Mouse (Mus musculus): Measurements from ENCODE around the gene Wnt10b. TPM values are rescaled to one million over a fixed set of nuclear protein-coding genes. Genes with fewer than 3 reads are reported as not detected.

Gene Wnt10b
- polyA plus RNA-seq, 1 experiment from 2014 or later = not detected

GRCm38 (mm10) chr15:98797835-98798492 is 20.0 kb upstream of the Wnt10b start:
- WGBS = 5% methylated on average over 27 of the region's 28 CpGs
- no peak overlapping the region for H3K4me2 ChIP-seq
- DNase-seq = no peak
- H3K4me1 ChIP-seq (ENCODE audit: insufficient read depth) = no peaks in the 10 kb centered on the region
- no peak for ATAC-seq (ENCODE audit: insufficient read depth)
- no peaks in the 10 kb centered on the region for H3K9me3 ChIP-seq (ENCODE audit: low read depth, low read length)
- no peak for TF ChIP-seq CTCF (IDR thresholded peaks at IDR 0.05; ENCODE audit: low read depth)
- H3K4me3 ChIP-seq (ENCODE audit: low read depth, low read length) = no peak overlapping the region
- no peaks in the 10 kb centered on the region for H3K36me3 ChIP-seq (ENCODE audit: insufficient read depth)
- peaks cover 100% of the 10 kb centered on the region for H3K27me3 ChIP-seq (ENCODE audit: insufficient read depth, low read length)
- H3K27ac ChIP-seq (ENCODE audit: low read depth) = no peak overlapping the region
- H3K9ac ChIP-seq = no peak overlapping the region

DNA sequence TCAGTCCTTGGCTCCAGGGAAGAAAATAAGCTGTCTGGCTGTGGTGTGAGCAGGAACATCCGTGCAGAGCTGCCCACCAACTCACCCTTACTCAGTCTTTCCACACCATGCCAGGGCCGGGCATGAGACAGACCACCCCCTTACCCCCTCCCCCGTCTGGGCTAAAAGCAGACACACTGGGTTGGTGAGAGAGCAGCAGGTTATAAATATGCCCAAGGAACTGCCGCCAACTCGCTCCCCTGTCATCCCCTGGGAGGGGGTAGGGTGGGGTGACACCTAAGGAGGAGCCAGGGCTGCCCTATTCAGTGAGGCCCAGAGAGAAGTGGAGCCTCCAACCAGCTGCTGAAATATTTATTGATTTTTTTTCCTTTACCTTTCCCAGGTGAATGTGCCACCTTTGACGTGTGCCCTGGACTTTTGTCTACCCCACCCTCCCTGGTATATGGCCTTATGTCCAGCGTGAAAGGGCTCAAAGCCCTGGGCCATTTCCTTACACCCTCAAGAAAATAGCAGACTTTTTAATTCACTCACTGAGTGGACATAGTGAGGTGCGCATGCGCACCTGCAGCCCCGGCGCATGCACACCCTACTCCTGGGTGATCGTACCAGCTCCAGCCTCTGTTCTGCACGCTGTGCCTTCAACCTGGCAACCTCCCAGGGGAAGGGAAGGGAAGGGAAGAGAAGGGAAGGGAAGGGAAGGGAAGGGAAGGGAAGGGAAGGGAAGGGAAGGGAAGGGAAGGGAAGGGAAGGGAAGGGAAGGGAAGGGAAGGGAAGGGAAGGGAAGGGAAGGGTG is 19.0 kb upstream of the Wnt10b start:
- Histone ChIP-seq H3K9ac (no peak overlapping the region), H3K4me3 (ENCODE audit: low read depth, low read length) (no peak overlapping the region)

GRCm38 (mm10) chr15:98793141-98793698 is 15.3 kb upstream of the Wnt10b start:
- TF ChIP-seq CTCF (IDR thresholded peaks at IDR 0.05; ENCODE audit: low read depth) = no peak
- H3K9me3 ChIP-seq (ENCODE audit: low read depth, low read length) = no peaks in the 10 kb centered on the region
- peak overlapping the region; percentile 21 for H3K4me3 ChIP-seq (ENCODE audit: low read depth, low read length)
- no peak overlapping the region for H3K9ac ChIP-seq
- DNase-seq = no peak
- WGBS = 4% methylated on average over 13 of the region's 13 CpGs
- no peaks in the 10 kb centered on the region for H3K4me1 ChIP-seq (ENCODE audit: insufficient read depth)
- no peak overlapping the region for H3K27ac ChIP-seq (ENCODE audit: low read depth)
- H3K27me3 ChIP-seq (ENCODE audit: insufficient read depth, low read length) = peaks cover 100% of the 10 kb centered on the region
- no peaks in the 10 kb centered on the region for H3K36me3 ChIP-seq (ENCODE audit: insufficient read depth)
- no peak for ATAC-seq (ENCODE audit: insufficient read depth)
- no peak overlapping the region for H3K4me2 ChIP-seq

More for the DNA sequence above, 19.0 kb upstream of the Wnt10b start:
- Histone ChIP-seq H3K27me3 (ENCODE audit: insufficient read depth, low read length) (peaks cover 100% of the 10 kb centered on the region), H3K9me3 (ENCODE audit: low read depth, low read length) (no peaks in the 10 kb centered on the region), H3K4me2 (no peak overlapping the region), H3K4me1 (ENCODE audit: insufficient read depth) (no peaks in the 10 kb centered on the region), H3K27ac (ENCODE audit: low read depth) (no peak overlapping the region), H3K36me3 (ENCODE audit: insufficient read depth) (no peaks in the 10 kb centered on the region)
- WGBS = 3% methylated on average over 13 of the region's 13 CpGs
- peak; percentile 51 for DNase-seq
- no peak for TF ChIP-seq CTCF (IDR thresholded peaks at IDR 0.05; ENCODE audit: low read depth)
- no peak for ATAC-seq (ENCODE audit: insufficient read depth)

- peaks cover 100% of the 10 kb centered on the region for H3K27me3 ChIP-seq (ENCODE audit: insufficient read depth, low read length)
- H3K4me1 ChIP-seq (ENCODE audit: insufficient read depth) = no peaks in the 10 kb centered on the region
- H3K9ac ChIP-seq = no peak overlapping the region
- H3K36me3 ChIP-seq (ENCODE audit: insufficient read depth) = no peaks in the 10 kb centered on the region
- no peak overlapping the region for H3K27ac ChIP-seq (ENCODE audit: low read depth)
- H3K9me3 ChIP-seq (ENCODE audit: low read depth, low read length) = no peaks in the 10 kb centered on the region
- DNase-seq (no peak), ATAC-seq (ENCODE audit: insufficient read depth) (no peak)
- WGBS = 1% methylated on average over 75 of the region's 75 CpGs
- H3K4me2 ChIP-seq = peak overlapping the region; percentile 44; the same call in 1 of the 2 replicates
- H3K4me3 ChIP-seq (ENCODE audit: low read depth, low read length) = peak overlapping the region; percentile 21
- no peak for TF ChIP-seq CTCF (IDR thresholded peaks at IDR 0.05; ENCODE audit: low read depth)
These were observed 14.5 kb upstream of the Wnt10b start for GRCm38 (mm10) chr15:98792233-98793020.

DNA sequence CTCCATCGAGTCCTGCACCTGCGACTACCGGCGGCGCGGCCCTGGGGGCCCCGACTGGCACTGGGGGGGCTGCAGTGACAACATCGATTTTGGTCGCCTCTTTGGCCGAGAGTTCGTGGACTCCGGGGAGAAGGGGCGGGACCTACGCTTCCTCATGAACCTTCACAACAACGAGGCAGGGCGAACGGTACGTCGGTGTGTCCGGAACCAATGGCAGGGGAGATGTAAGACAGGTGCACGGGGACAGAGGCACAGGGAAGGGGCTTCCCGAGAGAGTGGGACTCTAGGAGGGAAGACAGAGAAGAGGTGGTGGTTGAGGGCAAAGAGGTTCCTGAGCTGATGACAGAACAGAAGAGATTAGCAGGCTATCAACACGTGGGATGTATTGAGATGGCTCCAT is 13.8 kb upstream of the Wnt10b start:
- Histone ChIP-seq H3K27ac (ENCODE audit: low read depth) (no peak overlapping the region), H3K9ac (no peak overlapping the region), H3K9me3 (ENCODE audit: low read depth, low read length) (no peaks in the 10 kb centered on the region), H3K36me3 (ENCODE audit: insufficient read depth) (no peaks in the 10 kb centered on the region), H3K4me3 (ENCODE audit: low read depth, low read length) (peak overlapping the region; percentile 16; the same call in 1 of the 2 replicates), H3K4me1 (ENCODE audit: insufficient read depth) (no peaks in the 10 kb centered on the region), H3K27me3 (ENCODE audit: insufficient read depth, low read length) (peaks cover 96% of the 10 kb centered on the region), H3K4me2 (no peak overlapping the region)
- under 1% methylated on average over 23 of the region's 23 CpGs for WGBS
- no peak for TF ChIP-seq CTCF (IDR thresholded peaks at IDR 0.05; ENCODE audit: low read depth)
- ATAC-seq (ENCODE audit: insufficient read depth) (no peak), DNase-seq (no peak)

GRCm38 (mm10) chr15:98791221-98791620 is 13.3 kb upstream of the Wnt10b start:
- Histone ChIP-seq H3K9ac (no peak overlapping the region), H3K4me1 (ENCODE audit: insufficient read depth) (no peaks in the 10 kb centered on the region), H3K9me3 (ENCODE audit: low read depth, low read length) (no peaks in the 10 kb centered on the region), H3K4me2 (peak overlapping the region; percentile 43; the same call in 1 of the 2 replicates), H3K36me3 (ENCODE audit: insufficient read depth) (no peaks in the 10 kb centered on the region), H3K27ac (ENCODE audit: low read depth) (no peak overlapping the region), H3K4me3 (ENCODE audit: low read depth, low read length) (peak overlapping the region; percentile 22), H3K27me3 (ENCODE audit: insufficient read depth, low read length) (peaks cover 91% of the 10 kb centered on the region)
- DNase-seq (no peak), ATAC-seq (ENCODE audit: insufficient read depth) (no peak)
- no peak for TF ChIP-seq CTCF (IDR thresholded peaks at IDR 0.05; ENCODE audit: low read depth)
- 2% methylated on average over 12 of the region's 12 CpGs for WGBS
